Mouse (Mus musculus) heart, adult 2 months (tissue): Measurements from ENCODE around the gene Ly6g6c.

ENCODE experiments used
- CTCF ChIP-seq: fragments of 200-600 bp; IDR thresholded peaks from 2 replicates; pipeline ENCODE4 v1.8.1; 2022; ENCODE audit warnings: antibody characterized with exemption, mild to moderate bottlenecking, moderate library complexity
- EP300 ChIP-seq: fragments of 200-500 bp; IDR thresholded peaks from 2 replicates; pipeline ENCODE4 v1.6.1; 2011; ENCODE audit warnings: low read depth, low read length, control low read depth; ENCODE audit not compliant: insufficient read depth
- POLR2A ChIP-seq: fragments of 200-500 bp; IDR thresholded peaks from 2 replicates; pipeline ENCODE4 v1.6.1; 2011; ENCODE audit warnings: mild to moderate bottlenecking, low read depth, low read length, control low read depth; ENCODE audit not compliant: insufficient read depth

DNA sequence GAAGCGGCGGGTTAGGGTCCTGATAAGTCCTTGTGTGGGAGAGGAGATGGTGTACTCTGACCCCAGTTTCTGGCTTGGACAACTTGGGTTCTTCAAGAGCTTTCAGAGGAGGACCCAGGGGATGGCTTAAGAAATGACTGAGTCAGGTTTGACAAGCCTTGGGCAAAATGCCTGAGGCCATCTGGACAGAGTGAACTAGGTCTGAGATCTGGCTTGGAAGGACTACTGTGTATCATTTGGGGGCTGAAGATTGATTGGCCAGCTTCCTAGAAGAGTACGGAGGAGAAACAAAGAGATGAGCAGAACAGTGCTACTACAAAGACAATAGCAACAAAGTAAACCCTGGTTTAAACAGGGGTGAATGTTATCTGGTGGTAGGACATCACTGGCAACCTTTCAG lies 1.7 kb upstream of the Ly6g6c start:
- TF ChIP-seq CTCF (no peak), EP300 (no peak), POLR2A (no peak)
